Mouse (Mus musculus): ENCODE data around the gene Pnp2. TPM values are rescaled to one million over a fixed set of nuclear protein-coding genes. Genes with fewer than 3 reads are reported as not detected.
A peak's percentile ranks its signal among the peaks of the same experiment; 100 is the strongest.

Gene Pnp2
- total RNA-seq, 2 experiments from 2014 or later = 0.41 TPM; not detected in 1

- no peak for DNase-seq
- intact Hi-C loops (cut with DNase I) = no loop called here
These were observed 51.5 kb downstream of the Pnp2 start, which contains the start of gene Rnase10 for GRCm38 (mm10) chr14:51007152-51007801. Gene Rnase10, plus strand, starts transcription at chr14:51007751.

- DNase-seq = peak; percentile 58 to 60
- intact Hi-C loops (cut with DNase I) = no loop called here
These were observed 52.3 kb downstream of the Pnp2 start for GRCm38 (mm10) chr14:51007914-51008713.

- intact Hi-C loops (cut with DNase I) = no loop called here
These were observed 53.0 kb downstream of the Pnp2 start for GRCm38 (mm10) chr14:51008781-51009180.

GRCm38 (mm10) chr14:51009572-51009971, 53.8 kb downstream of the Pnp2 start:
- no peak for DNase-seq
- intact Hi-C loops (cut with DNase I) = no loop called here

More at GRCm38 (mm10) chr14:51008781-51009180, 53.0 kb downstream of the Pnp2 start:
- no peak for DNase-seq

Other genes with a start within 250 kb of the Pnp2 start
- not detected for gene Olfr748, start 248.6 kb upstream of the Pnp2 start, total RNA-seq (2021)
- not detected for gene Olfr749, start 210.9 kb upstream of the Pnp2 start, total RNA-seq (2021)
- 1 to 10 TPM; 5.8 to 7.1 TPM for gene Ttc5, start 170.5 kb upstream of the Pnp2 start, total RNA-seq (2021)
- gene Ccnb1ip1, start 148.3 kb upstream of the Pnp2 start, total RNA-seq (2021) = under 1 TPM in 1 of 2 experiments, not detected in 1; 0.86 TPM
- 10 to 100 TPM in 1 of 2 experiments, 1 to 10 TPM in 1; 8.0 to 10.2 TPM for gene Parp2, start 148.2 kb upstream of the Pnp2 start, total RNA-seq (2021)
- 1 to 10 TPM; 6.6 to 8.8 TPM for gene Tep1, start 85.4 kb upstream of the Pnp2 start, total RNA-seq (2021)
- gene Klhl33, start 58.5 kb upstream of the Pnp2 start, total RNA-seq (2021) = 100 to 1,000 TPM; 100 to 136 TPM
- gene Osgep, start 31.1 kb upstream of the Pnp2 start, total RNA-seq (2021) = 10 to 100 TPM; 38.3 to 46.7 TPM
- 10 to 100 TPM; 26.9 to 28.6 TPM for gene Apex1, start 31.0 kb upstream of the Pnp2 start, total RNA-seq (2021)
- 10 to 100 TPM; 12.4 to 15.4 TPM for gene Pip4p1, start 25.1 kb upstream of the Pnp2 start, total RNA-seq (2021)
- 1 to 10 TPM; 3.9 to 4.3 TPM for gene Pnp, start 24.9 kb upstream of the Pnp2 start, total RNA-seq (2021)
- gene Gm49342, start 11.5 kb upstream of the Pnp2 start, total RNA-seq (2021) = 1 to 10 TPM; 2.4 to 5.2 TPM
- gene Rnase10, start 51.8 kb downstream of the Pnp2 start, total RNA-seq (2021) = not detected
- not detected for gene Rnase9, start 85.9 kb downstream of the Pnp2 start, total RNA-seq (2021)
- not detected for gene Rnase11, start 94.2 kb downstream of the Pnp2 start, total RNA-seq (2021)
- gene Rnase12, start 101.7 kb downstream of the Pnp2 start, total RNA-seq (2021) = not detected
- not detected for gene Olfr750, start 118.4 kb downstream of the Pnp2 start, total RNA-seq (2021)
- gene Rnase4, start 135.1 kb downstream of the Pnp2 start, total RNA-seq (2021) = 10 to 100 TPM; 30.2 to 30.3 TPM
- 1 to 10 TPM; 3.1 TPM for gene Ang, start 135.2 kb downstream of the Pnp2 start, total RNA-seq (2021)
- gene Eddm3b, start 158.4 kb downstream of the Pnp2 start, total RNA-seq (2021) = not detected
- gene Rnase6, start 167.9 kb downstream of the Pnp2 start, total RNA-seq (2021) = under 1 TPM in 1 of 2 experiments, not detected in 1; 0.22 TPM
- gene Rnase1, start 190.8 kb downstream of the Pnp2 start, total RNA-seq (2021) = not detected
- gene Rnase2b, start 206.3 kb downstream of the Pnp2 start, total RNA-seq (2021) = not detected
- gene Ang2, start 243.2 kb downstream of the Pnp2 start, total RNA-seq (2021) = not detected
- gene Ear14, start 247.4 kb downstream of the Pnp2 start, total RNA-seq (2021) = not detected